Mouse (Mus musculus): ENCODE measurements around the gene Adk.
"Not testable (repeated sequence)": the region's sequence is repeated elsewhere in the genome, so short reads cannot be mapped to it uniquely, and the experiment has no call there.

Adk gene

GRCm38 (mm10) chr14:21064321-21064720 is 11.9 kb downstream of the Adk start:
- in situ Hi-C loops (cut with MboI, MseI), result no loop called here

GRCm38 (mm10) chr14:21065490-21066162 is 13.3 kb downstream of the Adk start:
- in situ Hi-C loops (cut with MboI, MseI), result no loop called here

- in situ Hi-C loops (cut with MboI, MseI), result no loop called here
Measured at GRCm38 (mm10) chr14:21069594-21069993, 17.2 kb downstream of the Adk start.

- in situ Hi-C loops (cut with MboI, MseI), result no loop called here
Measured at GRCm38 (mm10) chr14:21073981-21074380, 21.6 kb downstream of the Adk start.

GRCm38 (mm10) chr14:21074398-21075320 is 22.3 kb downstream of the Adk start:
- in situ Hi-C loops (cut with MboI, MseI), result no loop called here

- in situ Hi-C loops (cut with MboI, MseI), result no loop called here
Measured at GRCm38 (mm10) chr14:21075751-21076500, 23.6 kb downstream of the Adk start.

- in situ Hi-C loops (cut with MboI, MseI), result no loop called here
Measured at GRCm38 (mm10) chr14:21076501-21077194, 24.3 kb downstream of the Adk start.

GRCm38 (mm10) chr14:21077939-21078338 is 25.6 kb downstream of the Adk start:
- in situ Hi-C loops (cut with MboI, MseI), result no loop called here

- in situ Hi-C loops (cut with MboI, MseI), result no loop called here
Measured at GRCm38 (mm10) chr14:21078511-21078910, 26.1 kb downstream of the Adk start.

- in situ Hi-C loops (cut with MboI, MseI), result no loop called here
Measured at GRCm38 (mm10) chr14:21082823-21083222, 30.4 kb downstream of the Adk start.

GRCm38 (mm10) chr14:21085666-21086065 is 33.3 kb downstream of the Adk start:
- in situ Hi-C loops (cut with MboI, MseI), result no loop called here

GRCm38 (mm10) chr14:21086106-21086505 is 33.7 kb downstream of the Adk start:
- in situ Hi-C loops (cut with MboI, MseI), result no loop called here

- in situ Hi-C loops (cut with MboI, MseI), result no loop called here
Measured at GRCm38 (mm10) chr14:21086827-21087351, 34.5 kb downstream of the Adk start.

GRCm38 (mm10) chr14:21087390-21088060 is 35.2 kb downstream of the Adk start:
- in situ Hi-C loops (cut with MboI, MseI), result no loop called here

GRCm38 (mm10) chr14:21088731-21089130 is 36.4 kb downstream of the Adk start:
- in situ Hi-C loops (cut with MboI, MseI), result no loop called here

- in situ Hi-C loops (cut with MboI, MseI), result no loop called here
Measured at GRCm38 (mm10) chr14:21090400-21090799, 38.0 kb downstream of the Adk start.

GRCm38 (mm10) chr14:21090930-21091486 is 38.6 kb downstream of the Adk start:
- in situ Hi-C loops (cut with MboI, MseI), result no loop called here

- in situ Hi-C loops (cut with MboI, MseI), result not testable (repeated sequence)
Measured at GRCm38 (mm10) chr14:21094161-21094560, 41.8 kb downstream of the Adk start.

- in situ Hi-C loops (cut with MboI, MseI), result no loop called here
Measured at GRCm38 (mm10) chr14:21096279-21096678, 43.9 kb downstream of the Adk start.

- in situ Hi-C loops (cut with MboI, MseI), result no loop called here
Measured at GRCm38 (mm10) chr14:21096689-21097088, 44.3 kb downstream of the Adk start.

All from T-helper 2 cell (primary cell).